Comparison of ENCODE assay signal across 9 mouse cellular contexts in genomic region chr19:47327896-47328882, GRCm38 (mm10).
DNase-seq lines count a peak whose midpoint lies in the region; ATAC-seq lines count a peak whose summit lies in the region.
"Had no signal": no experiment of that assay in that cellular context is flagged by ENCODE, and none has a peak within 500 bp of the region (broad histone marks: within the 10 kb centered on the region; RNA-seq: fewer than 3 reads in every experiment).

No protein-coding gene starts in this region.

- no peak overlapping the region for H3K9ac ChIP-seq in embryonic facial prominence, embryonic 14.5 days (ENCODE audit: low read depth, low read length)
- H3K9ac ChIP-seq in intestine, embryonic 16.5 days (ENCODE audit: low read depth, low read length) = peak overlapping the region; percentile 24; the same call in 1 of the 2 replicates
- no peak overlapping the region for H3K9ac ChIP-seq in liver, embryonic 12.5 days

- H3K4me2 ChIP-seq in embryonic facial prominence, embryonic 14.5 days (ENCODE audit: low read depth, low read length) = no peak overlapping the region
- H3K4me2 ChIP-seq in intestine, embryonic 16.5 days (ENCODE audit: low read depth, low read length) = no peak overlapping the region
- no peak overlapping the region for H3K4me2 ChIP-seq in liver, embryonic 12.5 days

- H3K4me1 ChIP-seq in embryonic facial prominence, embryonic 14.5 days (ENCODE audit: control insufficient read depth, insufficient read depth, low read length) = peaks cover 47% of the 10 kb centered on the region
- peaks cover 44% of the 10 kb centered on the region for H3K4me1 ChIP-seq in intestine, embryonic 16.5 days (ENCODE audit: control insufficient read depth, insufficient read depth, low read length)
- H3K4me1 ChIP-seq in liver, embryonic 12.5 days = peaks cover 21% of the 10 kb centered on the region; the same call in 1 of the 2 replicates

- H3K36me3 ChIP-seq in embryonic facial prominence, embryonic 14.5 days (ENCODE audit: control insufficient read depth, insufficient read depth, low read length) = no peaks in the 10 kb centered on the region
- no peaks in the 10 kb centered on the region for H3K36me3 ChIP-seq in intestine, embryonic 16.5 days (ENCODE audit: control insufficient read depth, insufficient read depth, low read length)
- no peaks in the 10 kb centered on the region for H3K36me3 ChIP-seq in liver, embryonic 12.5 days
- H3K36me3 ChIP-seq: G1E had no signal

- ATAC-seq in embryonic facial prominence, embryonic 14.5 days (ENCODE audit: low read depth) = no peak
- ATAC-seq in intestine, embryonic 16.5 days = peak; percentile 39
- ATAC-seq in liver, embryonic 12.5 days = no peak

- no peaks in the 10 kb centered on the region for H3K9me3 ChIP-seq in embryonic facial prominence, embryonic 14.5 days (ENCODE audit: control insufficient read depth, low read length)
- H3K9me3 ChIP-seq in intestine, embryonic 16.5 days (ENCODE audit: control insufficient read depth, low read length) = no peaks in the 10 kb centered on the region
- H3K9me3 ChIP-seq in liver, embryonic 12.5 days (replicated peaks) = no peaks in the 10 kb centered on the region
- H3K9me3 ChIP-seq: G1E had no signal

- no peaks in the 10 kb centered on the region for H3K27me3 ChIP-seq in embryonic facial prominence, embryonic 14.5 days (replicated peaks; ENCODE audit: control insufficient read depth, insufficient read depth, low read length)
- no peaks in the 10 kb centered on the region for H3K27me3 ChIP-seq in intestine, embryonic 16.5 days (replicated peaks; ENCODE audit: control insufficient read depth, insufficient read depth, low read length)
- H3K27me3 ChIP-seq in liver, embryonic 12.5 days (replicated peaks) = no peaks in the 10 kb centered on the region

- peak overlapping the region; percentile 4 for H3K27ac ChIP-seq in embryonic facial prominence, embryonic 14.5 days (replicated peaks; ENCODE audit: low read depth, low read length)
- peak overlapping the region; percentile 61 for H3K27ac ChIP-seq in intestine, embryonic 16.5 days (ENCODE audit: low read length)
- H3K27ac ChIP-seq in liver, embryonic 12.5 days = no peak overlapping the region

- no peak overlapping the region for H3K4me3 ChIP-seq in embryonic facial prominence, embryonic 14.5 days (ENCODE audit: low read depth, low read length)
- no peak overlapping the region for H3K4me3 ChIP-seq in intestine, embryonic 16.5 days (ENCODE audit: low read length)
- H3K4me3 ChIP-seq in liver, embryonic 12.5 days = no peak overlapping the region

- WGBS in embryonic facial prominence, embryonic 14.5 days = 28% methylated on average over 11 of the region's 11 CpGs
- 19% methylated on average over 11 of the region's 11 CpGs for WGBS in intestine, embryonic 16.5 days
- 42% methylated on average over 11 of the region's 11 CpGs for WGBS in liver, embryonic 12.5 days (ENCODE audit: insufficient replicate concordance)

- peak; percentile 97 for DNase-seq in heart, adult 11 months
- DNase-seq in heart, adult 8-10 months (ENCODE audit: low spot score) = no peak
- DNase-seq in embryonic facial prominence, embryonic 14.5 days (ENCODE audit: low spot score) = peak; percentile 83
- DNase-seq in neural tube, embryonic 10.5 days (ENCODE audit: extremely low spot score, low spot score) = peak; percentile 48
- no peak for DNase-seq in thymus, postnatal 14 days
- DNase-seq in gastrocnemius, postnatal 10 days = no peak

Comparison
In these comparisons a context has a peak if more than half of its experiments do, and no peak if none do; other contexts are left out.
1. DNase-seq: peak in heart, adult 11 months (single experiment), embryonic facial prominence, embryonic 14.5 days (single experiment) and neural tube, embryonic 10.5 days (single experiment); none in heart, adult 8-10 months (single experiment), thymus, postnatal 14 days (single experiment) and gastrocnemius, postnatal 10 days (single experiment).